Mouse (Mus musculus) liver (tissue): ENCODE measurements around the gene Iqschfp.

Experiments used
- DNase-seq: peaks from one replicate; pipeline ENCODE4 v3.0.0-alpha.2; 2020; ENCODE audit warnings: mixed read lengths

Iqschfp gene

DNA sequence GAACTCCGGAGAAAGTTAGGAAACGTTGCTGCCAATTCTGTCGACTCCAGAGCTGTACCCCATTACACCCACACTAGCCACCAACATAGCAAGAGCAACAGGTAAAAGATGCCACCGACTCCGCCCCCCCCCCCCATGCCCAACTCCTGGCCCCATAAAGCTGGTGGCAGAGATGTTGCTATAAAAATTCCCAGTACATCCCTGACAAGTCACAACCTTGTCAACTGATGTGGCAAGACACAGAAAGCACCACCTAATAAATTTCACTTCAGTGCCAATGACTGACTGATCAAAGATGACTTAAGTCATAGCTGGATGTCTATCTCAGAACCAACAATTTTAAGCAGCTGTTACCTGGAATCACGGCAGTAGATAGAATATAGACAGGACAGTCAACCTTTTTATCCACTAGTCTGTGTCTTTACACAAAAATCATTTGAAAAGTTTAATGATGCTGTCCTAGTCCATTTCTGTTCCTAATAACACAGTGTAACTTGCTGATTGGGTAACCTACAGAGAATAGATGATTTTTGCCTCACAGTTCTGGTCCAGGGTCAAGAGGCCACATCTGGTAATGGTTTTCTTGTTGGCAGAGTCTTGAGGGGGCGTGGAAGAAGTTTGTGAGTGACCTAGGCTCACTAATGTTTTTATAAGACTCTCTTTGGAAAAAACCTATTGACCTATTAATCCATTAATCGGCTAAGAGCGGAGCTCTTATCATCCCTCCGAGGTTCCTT lies 561.9 kb downstream of the Iqschfp start:
- no peak for DNase-seq

GRCm38 (mm10) chr3:68466643-68467042 lies 574.6 kb downstream of the Iqschfp start:
- DNase-seq = no peak

GRCm38 (mm10) chr3:68467941-68468687 lies 576.1 kb downstream of the Iqschfp start:
- DNase-seq = no peak

GRCm38 (mm10) chr3:68469643-68470042 lies 577.6 kb downstream of the Iqschfp start:
- no peak for DNase-seq

DNA sequence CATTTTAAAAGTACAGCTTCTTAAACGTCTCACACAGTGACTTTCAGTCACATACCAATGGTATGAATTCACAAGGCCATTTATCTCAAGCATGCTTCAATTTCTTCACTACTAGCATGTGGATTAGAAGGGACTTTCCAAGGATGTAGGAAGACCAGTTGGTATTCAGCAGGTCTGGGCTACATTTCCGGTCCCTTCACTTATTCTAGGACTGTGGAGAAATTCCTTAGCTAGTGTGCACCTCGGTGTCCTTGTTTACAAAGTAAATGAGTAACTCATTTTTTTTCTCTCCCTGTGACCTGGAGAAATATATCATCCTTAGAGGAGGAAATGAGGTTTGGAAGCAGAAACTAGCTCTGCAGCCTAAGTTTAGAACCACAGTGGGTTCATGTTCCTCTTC lies 578.0 kb downstream of the Iqschfp start:
- DNase-seq = no peak

- no peak for DNase-seq
Measured at GRCm38 (mm10) chr3:68470622-68471021, 578.6 kb downstream of the Iqschfp start.

GRCm38 (mm10) chr3:68476336-68476735 lies 584.3 kb downstream of the Iqschfp start:
- no peak for DNase-seq

GRCm38 (mm10) chr3:68477478-68477877 lies 585.4 kb downstream of the Iqschfp start:
- no peak for DNase-seq

DNA sequence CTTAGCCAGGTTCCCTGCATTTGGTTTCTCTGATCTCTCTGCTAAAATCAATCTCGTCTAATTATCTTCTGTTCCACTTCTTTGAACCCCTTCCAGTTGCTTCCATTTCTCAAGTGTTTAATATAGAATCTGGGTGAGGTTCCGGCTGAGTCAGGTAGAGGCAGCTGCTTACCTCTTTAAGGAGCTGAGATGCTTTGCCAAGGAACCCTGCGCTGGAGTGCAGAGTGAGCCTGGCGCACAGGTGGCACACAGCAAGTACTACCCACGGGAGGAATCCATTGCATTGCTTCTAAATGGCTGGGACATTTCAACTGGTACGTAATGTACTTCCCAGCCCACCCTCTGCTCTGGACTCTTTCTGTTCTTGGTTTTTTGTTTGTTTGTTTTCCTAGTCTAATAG lies 587.2 kb downstream of the Iqschfp start:
- no peak for DNase-seq

DNA sequence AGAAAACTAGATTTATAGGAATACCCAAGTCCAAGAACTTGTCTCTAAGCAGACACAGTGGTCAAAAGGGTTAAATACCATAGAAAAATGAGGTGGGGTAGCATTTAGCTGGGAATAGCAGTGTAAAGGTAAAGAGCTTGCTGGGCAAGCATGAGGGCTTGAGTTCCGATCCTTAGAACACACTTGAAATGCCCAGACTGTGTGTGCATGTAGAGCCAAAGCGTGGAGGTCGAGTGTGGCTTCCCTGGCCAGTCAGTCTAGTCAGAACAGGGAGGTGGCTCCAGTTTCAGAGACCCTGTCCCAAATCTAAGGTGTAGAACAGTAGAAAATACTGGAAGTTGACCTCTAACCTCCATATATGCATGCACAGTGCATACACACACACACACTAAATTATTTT lies 591.5 kb downstream of the Iqschfp start:
- DNase-seq = no peak

DNA sequence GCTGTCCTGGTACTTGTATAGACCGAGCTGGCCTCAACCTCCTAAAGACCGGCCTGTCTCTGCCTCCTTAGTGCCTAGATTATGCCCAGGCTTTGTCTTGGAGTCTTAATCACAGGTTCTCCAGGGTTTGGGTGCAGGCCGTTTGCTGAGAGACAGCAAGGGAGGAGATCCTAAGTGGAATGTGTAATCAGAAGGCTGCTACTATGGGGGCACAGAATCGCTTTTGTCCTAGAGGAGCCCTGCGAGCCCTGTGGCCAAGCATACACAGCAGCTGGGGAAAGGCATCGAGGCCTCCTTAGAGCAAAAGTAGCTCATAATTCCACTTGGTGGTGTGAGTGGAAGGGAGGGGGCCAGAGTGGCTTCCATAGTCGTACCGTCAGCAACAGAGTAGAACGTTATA lies 592.0 kb downstream of the Iqschfp start:
- DNase-seq = no peak

- DNase-seq = no peak
Measured at GRCm38 (mm10) chr3:68484561-68484960, 592.5 kb downstream of the Iqschfp start.

GRCm38 (mm10) chr3:68487621-68488020 lies 595.6 kb downstream of the Iqschfp start:
- no peak for DNase-seq

- no peak for DNase-seq
Measured at GRCm38 (mm10) chr3:68488316-68488715, 596.3 kb downstream of the Iqschfp start.

DNA sequence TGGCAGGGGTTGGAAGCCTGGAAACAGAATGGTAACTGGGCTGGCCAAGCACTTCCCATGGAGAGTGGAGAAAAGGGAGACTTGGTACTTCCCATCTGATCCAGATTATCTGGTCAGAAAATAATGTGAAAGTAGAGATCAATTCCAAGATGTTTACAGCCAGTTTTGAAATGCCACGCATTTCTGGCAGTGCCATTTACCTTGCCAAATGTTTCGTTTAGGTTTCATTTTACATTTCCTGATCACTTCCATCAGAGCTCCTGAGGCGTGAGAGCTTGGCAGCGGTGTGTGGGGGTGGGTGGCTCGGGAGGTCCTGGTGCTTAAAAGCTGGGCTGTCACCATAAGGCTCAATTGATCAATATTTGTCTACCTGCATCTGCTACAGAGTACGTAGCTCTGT lies 599.5 kb downstream of the Iqschfp start:
- DNase-seq = no peak

GRCm38 (mm10) chr3:68492066-68492465 lies 600.0 kb downstream of the Iqschfp start:
- no peak for DNase-seq

DNA sequence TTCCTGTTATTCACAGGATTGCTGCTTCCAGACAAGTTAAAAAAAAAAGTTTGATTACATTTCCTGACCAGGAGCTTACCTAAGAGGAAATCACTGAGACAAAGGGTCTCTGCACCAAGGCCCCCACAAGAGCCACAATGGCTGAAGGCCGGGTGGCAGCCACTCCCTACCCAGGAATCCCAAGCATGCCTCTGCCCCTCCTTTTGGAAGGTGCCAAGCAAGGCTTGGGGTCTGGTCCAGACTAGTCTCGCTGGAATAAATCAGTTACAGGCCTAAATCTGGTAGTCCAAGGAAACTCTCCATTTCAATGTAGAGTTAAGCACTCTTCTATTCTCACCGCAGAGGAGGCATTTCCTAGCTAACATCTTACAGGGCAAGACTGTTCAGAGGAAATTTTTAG lies 600.5 kb downstream of the Iqschfp start:
- DNase-seq = no peak

GRCm38 (mm10) chr3:68493170-68493585 lies 601.1 kb downstream of the Iqschfp start:
- peak; percentile 17 for DNase-seq

DNA sequence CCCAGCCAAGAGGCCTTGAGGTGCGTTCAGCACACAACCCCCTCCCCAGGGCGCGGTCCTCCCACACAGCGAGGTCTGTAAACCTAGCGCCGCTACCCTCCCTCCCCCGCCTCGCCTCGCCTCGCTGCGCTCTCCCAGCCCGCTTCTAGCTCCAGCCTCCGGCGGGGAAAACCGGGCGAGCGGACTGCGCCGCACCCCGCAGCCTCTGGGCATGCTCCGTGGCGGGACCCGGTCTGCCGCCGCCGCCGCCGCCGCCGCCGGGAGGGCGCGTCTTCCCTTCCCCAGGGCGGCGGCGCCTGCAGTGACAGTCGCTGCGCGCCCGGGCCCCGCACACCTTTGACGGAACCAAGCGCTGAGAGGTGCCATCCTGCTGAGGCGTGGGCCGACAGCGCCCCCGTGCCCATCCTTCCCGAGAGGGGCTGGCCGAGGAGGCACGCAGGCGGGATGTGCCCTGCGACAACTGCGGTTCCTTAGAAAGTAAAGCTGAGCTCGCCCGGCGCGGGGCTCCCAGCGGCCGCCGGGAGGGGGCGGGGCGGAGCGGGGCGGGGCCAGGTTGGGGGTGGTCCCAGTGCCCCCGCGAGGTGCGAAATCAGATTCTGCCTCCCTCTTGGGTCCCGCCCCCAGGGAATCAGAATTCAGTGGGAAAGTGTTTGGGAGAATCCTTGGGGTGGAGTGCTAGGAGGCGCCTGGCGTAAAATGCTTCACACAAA lies 601.7 kb downstream of the Iqschfp start:
- DNase-seq = peak; percentile 75

DNA sequence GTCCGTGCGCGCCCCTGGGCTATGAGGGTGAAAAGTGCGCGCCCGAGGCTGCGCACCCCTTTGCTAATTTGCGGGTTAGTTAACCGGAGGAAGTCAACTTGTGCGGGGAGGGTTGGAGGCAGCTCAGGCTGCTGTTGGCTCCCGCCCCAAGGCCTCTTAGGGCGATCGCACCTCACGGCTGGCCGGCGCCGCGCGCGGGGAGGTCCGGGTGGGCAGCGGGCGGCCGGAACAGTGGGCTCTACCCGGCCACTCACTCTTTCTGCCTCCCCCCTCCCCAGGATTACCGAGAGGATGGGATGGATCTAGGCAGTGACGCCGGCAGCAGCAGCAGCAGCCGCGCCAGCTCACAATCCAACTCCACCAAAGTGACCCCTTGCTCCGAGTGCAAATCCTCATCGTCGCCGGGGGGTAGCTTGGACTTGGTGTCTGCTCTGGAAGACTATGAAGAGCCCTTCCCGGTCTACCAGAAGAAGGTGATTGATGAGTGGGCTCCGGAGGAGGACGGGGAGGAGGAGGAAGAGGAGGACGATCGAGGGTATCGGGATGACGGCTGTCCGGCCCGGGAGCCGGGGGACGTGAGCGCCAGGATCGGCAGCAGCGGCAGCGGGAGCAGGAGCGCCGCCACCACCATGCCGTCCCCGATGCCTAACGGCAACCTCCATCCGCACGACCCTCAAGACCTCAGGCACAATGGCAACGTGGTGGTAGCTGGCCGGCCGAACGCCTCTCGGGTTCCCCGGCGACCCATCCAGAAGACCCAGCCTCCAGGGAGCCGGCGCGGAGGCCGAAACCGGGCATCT lies 602.5 kb downstream of the Iqschfp start:
- no peak for DNase-seq

DNA sequence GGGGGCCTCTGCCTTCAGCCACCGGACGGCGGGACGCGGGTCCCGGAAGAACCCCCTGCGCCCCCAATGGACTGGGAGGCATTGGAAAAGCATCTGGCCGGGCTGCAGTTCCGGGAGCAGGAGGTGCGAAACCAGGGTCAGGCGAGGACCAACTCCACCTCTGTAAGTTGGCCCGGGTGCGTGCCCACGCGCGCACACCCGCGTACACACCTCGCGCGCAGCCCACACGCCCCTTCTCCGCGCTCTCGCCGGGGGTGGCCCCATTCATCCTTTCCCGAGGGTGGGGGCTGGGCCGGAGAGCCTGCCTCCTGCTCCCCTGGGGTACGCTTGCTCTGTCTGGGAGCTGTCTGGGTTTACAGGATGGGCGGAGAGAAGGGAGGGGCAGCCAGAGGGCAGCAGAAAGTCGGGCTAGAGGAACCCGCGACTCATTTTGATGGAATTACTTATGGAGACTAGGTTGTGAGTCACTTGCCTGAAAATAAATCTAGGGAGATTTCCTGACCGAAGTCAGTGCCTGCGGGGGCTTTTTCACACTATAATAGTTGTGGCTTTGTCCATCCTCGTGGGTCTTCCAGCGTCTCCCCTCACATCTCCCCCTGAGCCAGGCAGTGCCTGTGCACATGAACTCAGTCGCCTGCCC lies 603.2 kb downstream of the Iqschfp start:
- peak; percentile 42 for DNase-seq

DNA sequence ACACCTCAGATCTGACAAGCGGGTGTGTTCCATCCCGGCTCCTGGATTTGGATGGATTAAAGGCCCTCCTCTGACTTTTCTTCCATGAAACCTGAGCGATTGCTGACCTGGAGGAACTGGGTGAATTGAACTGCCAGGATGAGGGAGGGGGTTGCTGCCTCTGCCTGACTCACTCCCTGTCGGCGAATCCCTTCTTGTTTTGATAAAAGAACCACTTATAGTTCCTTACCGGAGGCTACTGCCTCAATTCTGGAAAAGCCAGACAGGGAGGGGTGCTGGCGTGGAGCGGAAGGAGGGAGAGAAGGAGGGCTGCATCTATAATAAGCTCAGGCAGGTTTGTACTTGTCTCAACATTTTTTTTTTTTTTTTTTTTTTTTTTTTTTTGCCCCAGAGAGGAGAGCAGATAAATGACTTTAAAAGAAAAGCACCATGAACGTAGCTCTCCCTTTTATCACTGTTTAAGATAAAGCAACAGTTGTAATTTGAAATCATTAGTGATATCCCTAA lies 603.8 kb downstream of the Iqschfp start:
- no peak for DNase-seq
